Mouse (Mus musculus) E14TG2a.4 (cell line): Measurements from ENCODE around the gene Slco1a6.
"Not testable (repeated sequence)": the region's sequence is repeated elsewhere in the genome, so short reads cannot be mapped to it uniquely, and the experiment has no call there.

Experiments used
- H3K27me3 ChIP-seq: 2 replicates; pipeline ENCODE4 v1.6.1; 2014; ENCODE audit warnings: low read length, control low read depth; ENCODE audit not compliant: insufficient read depth
- H3K36me3 ChIP-seq: 2 replicates; pipeline ENCODE4 v1.6.1; 2014; ENCODE audit warnings: low read length, control low read depth; ENCODE audit not compliant: insufficient read depth
- H3K4me1 ChIP-seq: replicated peaks from 2 replicates; pipeline ENCODE4 v1.6.1; 2014; ENCODE audit warnings: low read depth, low read length, control low read depth
- H3K4me3 ChIP-seq: replicated peaks from 2 replicates; pipeline ENCODE4 v1.5.1; 2014; ENCODE audit warnings: mild to moderate bottlenecking, low read length
- H3K9me3 ChIP-seq: 2 replicates; pipeline ENCODE4 v1.6.1; 2014; ENCODE audit warnings: low read length, control low read depth
- CTCF ChIP-seq: conservative IDR thresholded peaks from 2 replicates; pipeline ENCODE4 v1.5.1; 2014; ENCODE audit warnings: low read length
- NANOG ChIP-seq: IDR thresholded peaks from 2 replicates; pipeline ENCODE4 v1.6.1; 2014; ENCODE audit warnings: borderline replicate concordance, low read length, mixed read lengths
- POU5F1 ChIP-seq: IDR thresholded peaks from 2 replicates; pipeline ENCODE4 v1.6.1; 2014; ENCODE audit warnings: low read length, borderline replicate concordance

The Slco1a6 gene

DNA sequence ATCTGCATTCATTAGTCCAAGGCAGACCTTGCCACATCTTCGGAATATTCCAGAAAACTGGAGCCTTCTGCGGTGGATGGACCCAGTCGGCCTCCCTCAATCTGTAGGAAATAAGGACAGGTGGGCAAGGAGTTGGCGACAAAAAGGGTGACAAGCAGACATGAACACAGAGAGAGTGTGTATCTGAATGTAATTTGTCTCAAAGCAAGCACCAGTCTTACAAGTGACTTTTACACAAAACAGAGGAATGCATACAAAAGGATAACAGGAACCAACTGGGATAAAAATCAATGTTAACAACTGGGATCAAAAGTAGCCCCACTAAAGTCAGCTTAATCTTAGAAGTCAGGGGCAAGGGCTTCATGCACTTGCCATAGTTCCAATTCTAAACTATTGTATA is at the start of gene Slco1a6:
Gene Slco1a6 (minus strand): TSS at position 101 of the 400 bp plus-strand sequence.
- no peak for TF ChIP-seq POU5F1
- no peak for TF ChIP-seq NANOG
- no peak for TF ChIP-seq CTCF
- no peak within 1 kb of the TSS for H3K4me3 ChIP-seq
- H3K9me3 ChIP-seq = peaks cover 6% of the 10 kb centered on the region; the same call in 1 of the 2 replicates
- H3K27me3 ChIP-seq = no peaks in the 10 kb centered on the region
- H3K4me1 ChIP-seq = no peaks in the 10 kb centered on the region
- no peaks in the 10 kb centered on the region for H3K36me3 ChIP-seq

DNA sequence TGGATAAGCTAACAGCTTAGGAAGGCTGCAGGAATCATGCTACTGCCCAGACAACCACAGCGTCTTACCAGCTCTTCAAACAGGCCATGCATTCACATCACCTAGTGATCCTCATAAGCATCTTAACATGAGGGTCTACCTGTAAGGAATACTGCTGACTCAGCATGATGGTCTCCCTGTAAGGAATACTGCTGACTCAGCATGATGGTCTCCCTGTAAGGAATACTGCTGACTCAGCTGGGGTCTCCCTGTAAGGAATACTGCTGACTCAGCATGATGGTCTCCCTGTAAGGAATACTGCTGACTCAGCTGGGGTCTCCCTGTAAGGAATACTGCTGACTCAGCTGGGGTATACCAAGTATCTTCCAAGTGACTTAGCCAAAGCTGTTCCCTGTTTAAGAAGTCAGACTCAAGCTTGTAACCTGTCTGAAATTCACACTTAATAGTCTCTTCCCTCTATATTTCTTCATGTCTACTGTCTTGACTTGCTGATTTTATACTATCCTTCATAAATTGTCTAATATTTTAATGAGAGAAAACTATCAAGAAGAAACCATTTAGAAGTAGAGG is 42.5 kb upstream of the Slco1a6 start:
- H3K27me3 ChIP-seq, H3K36me3 ChIP-seq, H3K9me3 ChIP-seq, H3K4me1 ChIP-seq, H3K4me3 ChIP-seq: not testable (repeated sequence)

- TF ChIP-seq CTCF (no peak), NANOG (no peak), POU5F1 (no peak)
- Histone ChIP-seq H3K4me3 (no peak overlapping the region), H3K9me3 (peaks cover 3% of the 10 kb centered on the region; the same call in 1 of the 2 replicates), H3K4me1 (no peaks in the 10 kb centered on the region), H3K36me3 (no peaks in the 10 kb centered on the region), H3K27me3 (no peaks in the 10 kb centered on the region)
Observed at GRCm38 (mm10) chr6:142245065-142245464, 36.7 kb upstream of the Slco1a6 start.

- H3K9me3 ChIP-seq = peaks cover 3% of the 10 kb centered on the region; the same call in 1 of the 2 replicates
- no peak for TF ChIP-seq POU5F1
- TF ChIP-seq CTCF = no peak
- no peak for TF ChIP-seq NANOG
- H3K36me3 ChIP-seq = no peaks in the 10 kb centered on the region
- no peak overlapping the region for H3K4me3 ChIP-seq
- no peaks in the 10 kb centered on the region for H3K4me1 ChIP-seq
- H3K27me3 ChIP-seq = no peaks in the 10 kb centered on the region
Observed at GRCm38 (mm10) chr6:142239468-142239867, 31.1 kb upstream of the Slco1a6 start.

- Histone ChIP-seq H3K4me3 (no peak overlapping the region), H3K27me3 (no peaks in the 10 kb centered on the region), H3K9me3 (peaks cover 3% of the 10 kb centered on the region; the same call in 1 of the 2 replicates), H3K36me3 (no peaks in the 10 kb centered on the region), H3K4me1 (no peaks in the 10 kb centered on the region)
- no peak for TF ChIP-seq CTCF
- no peak for TF ChIP-seq NANOG
- TF ChIP-seq POU5F1 = no peak
Observed at GRCm38 (mm10) chr6:142220138-142220537, 11.8 kb upstream of the Slco1a6 start.

DNA sequence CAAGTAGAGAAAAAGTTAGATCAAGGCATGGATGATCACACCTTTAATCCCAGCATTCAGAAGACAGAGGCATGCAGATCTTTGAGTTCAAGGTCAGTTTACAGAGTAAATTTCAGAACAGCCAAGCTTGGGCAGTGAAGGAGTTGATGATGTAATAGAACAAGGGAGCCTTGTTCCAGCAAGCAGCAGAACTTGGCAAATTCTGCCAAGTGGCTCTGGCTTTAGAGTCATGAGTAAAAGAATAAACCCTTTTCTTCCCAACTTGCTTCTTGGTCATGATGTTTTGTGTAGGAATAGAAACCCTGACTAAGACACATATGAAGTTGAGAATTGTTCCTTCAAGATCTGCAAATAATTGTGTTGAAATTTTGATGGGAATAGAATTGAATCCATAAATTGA is 3.5 kb upstream of the Slco1a6 start:
- Histone ChIP-seq H3K4me3 (no peak overlapping the region), H3K27me3 (no peaks in the 10 kb centered on the region), H3K36me3 (no peaks in the 10 kb centered on the region), H3K9me3 (no peaks in the 10 kb centered on the region), H3K4me1 (no peaks in the 10 kb centered on the region)
- TF ChIP-seq POU5F1 (no peak), NANOG (no peak), CTCF (no peak)

GRCm38 (mm10) chr6:142209749-142210148 is 1.4 kb upstream of the Slco1a6 start:
- Histone ChIP-seq H3K27me3 (no peaks in the 10 kb centered on the region), H3K4me3 (no peak overlapping the region), H3K36me3 (no peaks in the 10 kb centered on the region), H3K4me1 (no peaks in the 10 kb centered on the region), H3K9me3 (no peaks in the 10 kb centered on the region)
- TF ChIP-seq POU5F1 (no peak), CTCF (no peak)

GRCm38 (mm10) chr6:142200524-142200923 is 7.8 kb downstream of the Slco1a6 start:
- no peak overlapping the region for H3K4me3 ChIP-seq
- TF ChIP-seq POU5F1 = no peak
- no peak for TF ChIP-seq NANOG
- no peak for TF ChIP-seq CTCF
- no peaks in the 10 kb centered on the region for H3K4me1 ChIP-seq
- H3K9me3 ChIP-seq = peaks cover 24% of the 10 kb centered on the region
- H3K27me3 ChIP-seq = no peaks in the 10 kb centered on the region
- H3K36me3 ChIP-seq = no peaks in the 10 kb centered on the region

- Histone ChIP-seq H3K36me3 (no peaks in the 10 kb centered on the region), H3K4me1 (no peaks in the 10 kb centered on the region), H3K27me3 (no peaks in the 10 kb centered on the region), H3K4me3 (no peak overlapping the region), H3K9me3 (0 out of 2 replicates have a peak, but pooled peaks cover 4% of the 10 kb centered on the region)
- TF ChIP-seq POU5F1 = no peak
- TF ChIP-seq CTCF = no peak
- no peak for TF ChIP-seq NANOG
Observed at GRCm38 (mm10) chr6:142194245-142194644, 14.1 kb downstream of the Slco1a6 start.
